Mouse (Mus musculus) urinary bladder, postnatal 4 days (tissue): ENCODE data around the gene Olfr279.

Experiments
- DNase-seq, 2 experiments: peaks; one replicate each; pipeline ENCODE4 v3.0.0; 2021 to 2022; ENCODE audit warnings: low spot score in 2 of 2

Gene Olfr279

DNA sequence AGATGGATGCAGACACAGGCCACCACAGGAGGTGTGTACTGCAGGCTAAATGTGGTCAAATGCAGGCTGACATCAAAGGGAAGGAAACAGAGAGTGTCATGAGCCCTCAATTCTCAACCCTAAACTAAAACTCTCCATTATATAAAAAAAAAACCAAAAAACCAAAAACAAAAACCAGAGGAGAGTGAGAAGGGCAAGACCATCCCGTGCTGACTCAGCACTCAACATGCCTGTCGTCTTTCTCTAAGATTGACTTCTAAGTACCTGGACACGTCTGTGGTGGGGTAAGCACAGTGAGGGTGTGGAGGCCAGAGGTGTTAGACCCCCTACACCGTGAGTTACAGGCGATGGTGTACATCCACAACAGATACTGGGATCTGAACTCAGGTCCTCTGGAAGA lies 54.6 kb downstream of the Olfr279 start:
- no peak for DNase-seq
